Mouse (Mus musculus): ENCODE measurements around the gene Ppfibp2. TPM values are rescaled to one million over a fixed set of nuclear protein-coding genes. Genes with fewer than 3 reads are reported as not detected.

The Ppfibp2 gene
- polyA plus RNA-seq (2012; ENCODE audit: insufficient read depth, low replicate concordance), result 0.66 and 1.6 TPM in 2 replicates

DNA sequence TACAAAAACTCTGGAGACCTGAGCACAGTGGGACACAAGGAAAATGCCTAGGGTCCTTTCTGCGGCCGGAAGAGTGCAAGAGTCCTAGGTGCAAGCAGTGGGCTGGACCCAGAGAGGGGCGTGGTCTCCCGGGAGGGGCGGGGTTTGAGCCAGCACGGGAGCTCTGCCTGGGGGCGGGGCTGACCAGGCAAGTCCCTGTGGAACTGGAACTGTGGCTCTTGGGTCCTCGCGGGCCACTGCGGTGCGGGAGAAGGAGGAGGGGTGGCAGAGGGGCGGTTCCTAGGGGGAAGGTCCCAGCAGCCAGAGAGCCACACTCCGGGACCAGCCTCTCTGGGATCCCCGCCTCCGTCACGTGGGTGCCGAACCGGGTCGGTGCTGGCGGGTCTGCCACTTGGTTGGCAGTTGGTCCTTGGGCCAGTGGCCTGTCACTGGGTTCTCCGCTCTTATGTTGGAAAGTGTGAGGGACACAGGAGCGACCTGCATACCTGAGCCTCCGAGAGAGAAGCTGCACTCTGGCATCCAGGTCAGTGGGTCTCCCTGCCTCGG is at the start of gene Ppfibp2:
TSS of gene Ppfibp2 (plus strand) at position 351 of the 546 bp plus-strand sequence.
- Histone ChIP-seq H3K4me3 (replicated peaks) (peak within 1 kb of the TSS; percentile 91), H3K4me1 (peaks cover 23% of the 10 kb centered on the region), H3K9me3 (no peaks in the 10 kb centered on the region), H3K27me3 (replicated peaks) (peaks cover 3% of the 10 kb centered on the region), H3K36me3 (replicated peaks; ENCODE audit: low read length) (no peaks in the 10 kb centered on the region)
- TF ChIP-seq FLI1 (IDR thresholded peaks at IDR 0.05; ENCODE audit: low read length) (no peak), GATA1 (IDR thresholded peaks at IDR 0.05; ENCODE audit: borderline replicate concordance, low read length) (no peak)

GRCm38 (mm10) chr7:107547872-107548271 is 47.1 kb upstream of the Ppfibp2 start:
- Histone ChIP-seq H3K4me1 (peaks cover 13% of the 10 kb centered on the region), H3K9me3 (no peaks in the 10 kb centered on the region), H3K27me3 (replicated peaks) (peaks cover 2% of the 10 kb centered on the region), H3K4me3 (replicated peaks) (no peak overlapping the region), H3K36me3 (replicated peaks; ENCODE audit: low read length) (no peaks in the 10 kb centered on the region)
- no peak for TF ChIP-seq GATA1 (IDR thresholded peaks at IDR 0.05; ENCODE audit: borderline replicate concordance, low read length)
- no peak for TF ChIP-seq FLI1 (IDR thresholded peaks at IDR 0.05; ENCODE audit: low read length)

- no peaks in the 10 kb centered on the region for H3K27me3 ChIP-seq (replicated peaks)
- peaks cover 3% of the 10 kb centered on the region for H3K9me3 ChIP-seq
- no peaks in the 10 kb centered on the region for H3K36me3 ChIP-seq (replicated peaks; ENCODE audit: low read length)
- no peak for TF ChIP-seq FLI1 (IDR thresholded peaks at IDR 0.05; ENCODE audit: low read length)
- no peak for TF ChIP-seq GATA1 (IDR thresholded peaks at IDR 0.05; ENCODE audit: borderline replicate concordance, low read length)
- H3K4me3 ChIP-seq (replicated peaks), result no peak overlapping the region
- H3K4me1 ChIP-seq, result peaks cover 5% of the 10 kb centered on the region; the same call in 1 of the 2 replicates
Measured at GRCm38 (mm10) chr7:107553461-107553860, 41.5 kb upstream of the Ppfibp2 start.

GRCm38 (mm10) chr7:107555906-107556305 is 39.1 kb upstream of the Ppfibp2 start:
- peaks cover 6% of the 10 kb centered on the region for H3K4me1 ChIP-seq
- no peaks in the 10 kb centered on the region for H3K27me3 ChIP-seq (replicated peaks)
- TF ChIP-seq GATA1 (IDR thresholded peaks at IDR 0.05; ENCODE audit: borderline replicate concordance, low read length) (no peak), FLI1 (IDR thresholded peaks at IDR 0.05; ENCODE audit: low read length) (no peak)
- no peaks in the 10 kb centered on the region for H3K36me3 ChIP-seq (replicated peaks; ENCODE audit: low read length)
- H3K9me3 ChIP-seq, result peaks cover 7% of the 10 kb centered on the region
- H3K4me3 ChIP-seq (replicated peaks), result no peak overlapping the region

DNA sequence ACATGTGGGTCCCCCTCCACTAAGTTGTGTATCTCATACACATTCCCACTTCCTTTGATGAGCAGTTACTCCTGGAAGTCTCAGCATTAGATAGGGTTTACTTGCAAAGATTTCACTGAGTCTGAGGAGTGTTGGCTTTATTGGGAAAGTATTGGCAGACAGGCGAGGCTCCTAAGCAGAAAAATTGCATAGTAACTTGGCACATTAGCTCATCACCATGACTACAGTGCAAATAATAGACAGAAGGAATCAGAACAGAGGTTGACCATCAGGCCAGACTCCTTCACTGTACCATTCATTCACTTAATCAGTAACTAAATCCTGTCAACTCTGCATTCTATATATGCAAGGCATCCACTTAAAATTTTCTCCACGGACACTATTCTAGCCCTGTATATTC is 34.3 kb upstream of the Ppfibp2 start:
- H3K9me3 ChIP-seq, result peaks cover 7% of the 10 kb centered on the region
- H3K27me3 ChIP-seq (replicated peaks), result no peaks in the 10 kb centered on the region
- H3K4me1 ChIP-seq, result peaks cover 15% of the 10 kb centered on the region
- TF ChIP-seq FLI1 (IDR thresholded peaks at IDR 0.05; ENCODE audit: low read length), result no peak
- TF ChIP-seq GATA1 (IDR thresholded peaks at IDR 0.05; ENCODE audit: borderline replicate concordance, low read length), result no peak
- H3K4me3 ChIP-seq (replicated peaks), result no peak overlapping the region
- H3K36me3 ChIP-seq (replicated peaks; ENCODE audit: low read length), result no peaks in the 10 kb centered on the region

DNA sequence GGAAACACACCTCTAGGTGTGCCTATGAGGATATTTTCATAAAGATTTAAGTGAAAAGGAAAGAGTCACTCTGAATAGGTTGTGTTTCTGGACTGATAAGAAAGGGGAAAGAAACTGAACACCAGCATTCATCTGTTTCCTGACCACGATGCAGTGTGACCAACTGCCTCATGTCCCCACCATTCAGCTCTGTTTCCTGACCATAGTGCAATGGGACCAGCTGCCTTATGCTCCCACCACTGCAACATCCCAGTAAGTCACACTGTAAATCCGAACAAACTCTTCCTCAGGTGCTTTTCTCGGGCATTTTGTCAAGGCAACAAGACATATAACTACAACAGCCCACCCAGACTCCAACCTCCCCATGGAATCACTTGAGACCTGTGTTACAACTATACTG is 33.4 kb upstream of the Ppfibp2 start:
- TF ChIP-seq FLI1 (IDR thresholded peaks at IDR 0.05; ENCODE audit: low read length), result no peak
- no peak; the same call in 2 of the 3 replicates for TF ChIP-seq GATA1 (IDR thresholded peaks at IDR 0.05; ENCODE audit: borderline replicate concordance, low read length)
- Histone ChIP-seq H3K36me3 (replicated peaks; ENCODE audit: low read length) (no peaks in the 10 kb centered on the region), H3K27me3 (replicated peaks) (no peaks in the 10 kb centered on the region)

GRCm38 (mm10) chr7:107563727-107564126 is 31.3 kb upstream of the Ppfibp2 start:
- H3K9me3 ChIP-seq, result 0 out of 2 replicates have a peak, but pooled peaks cover 4% of the 10 kb centered on the region
- H3K27me3 ChIP-seq (replicated peaks), result no peaks in the 10 kb centered on the region
- no peaks in the 10 kb centered on the region for H3K36me3 ChIP-seq (replicated peaks; ENCODE audit: low read length)
- peaks cover 18% of the 10 kb centered on the region for H3K4me1 ChIP-seq
- TF ChIP-seq GATA1 (IDR thresholded peaks at IDR 0.05; ENCODE audit: borderline replicate concordance, low read length) (no peak), FLI1 (IDR thresholded peaks at IDR 0.05; ENCODE audit: low read length) (no peak)
- H3K4me3 ChIP-seq (replicated peaks), result no peak overlapping the region

More for the DNA sequence above, 33.4 kb upstream of the Ppfibp2 start:
- H3K4me1 ChIP-seq, result peaks cover 17% of the 10 kb centered on the region
- peaks cover 7% of the 10 kb centered on the region for H3K9me3 ChIP-seq
- H3K4me3 ChIP-seq (replicated peaks), result peak overlapping the region; percentile 44

DNA sequence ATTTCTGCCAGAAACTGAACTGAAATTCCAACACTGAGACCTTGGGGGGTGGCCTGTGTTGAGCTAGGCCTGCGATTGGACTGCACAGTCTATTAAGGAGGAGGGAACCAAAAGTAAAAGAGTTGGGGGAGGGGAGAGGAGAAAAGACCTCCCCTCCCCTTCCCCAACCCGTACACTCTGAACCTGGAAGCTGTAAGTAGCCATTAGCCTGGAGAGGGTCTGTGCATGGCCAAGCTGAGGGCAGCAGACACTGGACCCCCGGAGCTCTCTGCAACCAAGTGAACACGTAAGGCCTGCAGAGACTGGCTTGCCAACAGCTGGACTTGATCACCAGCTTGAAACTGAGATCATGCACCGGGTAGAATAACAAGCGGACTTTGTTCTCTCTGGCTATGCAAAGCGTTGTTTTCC is 27.7 kb upstream of the Ppfibp2 start, which contains the start of gene Olfml1:
TSS of gene Olfml1 (plus strand) at position 186 of the 411 bp plus-strand sequence.
- no peaks in the 10 kb centered on the region for H3K27me3 ChIP-seq (replicated peaks)
- H3K36me3 ChIP-seq (replicated peaks; ENCODE audit: low read length), result no peaks in the 10 kb centered on the region
- no peak within 1 kb of the TSS for H3K4me3 ChIP-seq (replicated peaks)
- H3K9me3 ChIP-seq, result 0 out of 2 replicates have a peak, but pooled peaks cover 5% of the 10 kb centered on the region
- H3K4me1 ChIP-seq, result peaks cover 3% of the 10 kb centered on the region; the same call in 1 of the 2 replicates
- TF ChIP-seq GATA1 (IDR thresholded peaks at IDR 0.05; ENCODE audit: borderline replicate concordance, low read length) (no peak), FLI1 (IDR thresholded peaks at IDR 0.05; ENCODE audit: low read length) (no peak)

DNA sequence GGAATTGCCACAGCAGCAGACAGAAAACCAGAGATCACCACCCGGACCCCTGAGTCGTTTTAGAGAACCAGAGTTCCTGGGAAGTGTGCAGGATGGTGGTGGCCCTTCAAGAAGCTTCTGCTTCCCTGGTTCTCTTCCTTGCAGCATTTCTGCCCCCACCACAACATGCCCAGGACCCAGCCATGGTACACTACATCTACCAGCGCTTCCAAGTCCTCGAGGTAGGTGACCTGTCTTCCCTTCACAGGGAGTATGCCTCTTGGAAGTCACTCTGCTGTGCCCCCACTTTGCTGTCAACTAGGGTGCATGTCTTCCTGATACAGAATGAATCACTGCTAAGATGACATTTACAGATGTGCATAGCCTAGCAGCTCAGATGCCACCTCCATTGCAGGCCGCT is 27.3 kb upstream of the Ppfibp2 start:
- TF ChIP-seq GATA1 (IDR thresholded peaks at IDR 0.05; ENCODE audit: borderline replicate concordance, low read length) (no peak), FLI1 (IDR thresholded peaks at IDR 0.05; ENCODE audit: low read length) (no peak)
- no peaks in the 10 kb centered on the region for H3K36me3 ChIP-seq (replicated peaks; ENCODE audit: low read length)
- no peaks in the 10 kb centered on the region for H3K27me3 ChIP-seq (replicated peaks)
- H3K4me1 ChIP-seq, result peaks cover 3% of the 10 kb centered on the region; the same call in 1 of the 2 replicates
- 0 out of 2 replicates have a peak, but pooled peaks cover 5% of the 10 kb centered on the region for H3K9me3 ChIP-seq
- H3K4me3 ChIP-seq (replicated peaks), result no peak overlapping the region

DNA sequence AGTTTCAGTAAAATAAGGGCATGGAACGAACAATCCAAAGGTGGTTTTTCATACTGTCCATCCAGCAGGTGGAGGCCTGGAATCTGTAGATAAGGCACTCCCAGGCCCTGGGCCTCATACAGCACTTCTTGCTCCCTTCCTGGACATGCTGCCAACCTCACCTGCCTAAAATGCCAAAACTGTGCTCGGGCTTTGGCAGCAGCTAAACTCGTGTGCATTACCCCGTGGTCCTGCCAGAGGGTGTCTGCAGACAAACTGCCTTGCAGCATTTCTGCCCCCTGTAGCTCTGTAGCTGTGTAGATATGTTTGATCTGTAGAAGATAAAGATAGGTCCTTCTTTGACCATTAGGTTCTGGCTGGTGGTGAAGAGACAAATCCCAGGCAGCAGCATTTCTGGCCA is 26.0 kb upstream of the Ppfibp2 start:
- Histone ChIP-seq H3K4me1 (peaks cover 3% of the 10 kb centered on the region; the same call in 1 of the 2 replicates), H3K27me3 (replicated peaks) (no peaks in the 10 kb centered on the region), H3K9me3 (0 out of 2 replicates have a peak, but pooled peaks cover 5% of the 10 kb centered on the region), H3K4me3 (replicated peaks) (no peak overlapping the region), H3K36me3 (replicated peaks; ENCODE audit: low read length) (no peaks in the 10 kb centered on the region)
- TF ChIP-seq GATA1 (IDR thresholded peaks at IDR 0.05; ENCODE audit: borderline replicate concordance, low read length) (no peak), FLI1 (IDR thresholded peaks at IDR 0.05; ENCODE audit: low read length) (no peak)
